Mouse (Mus musculus): Measurements from ENCODE around the gene Hmx3.
A peak's percentile ranks its signal among the peaks of the same experiment; 100 is the strongest.

The Hmx3 gene

GRCm38 (mm10) chr7:131556541-131557271 lies 14.0 kb downstream of the Hmx3 start:
- DNase-seq (ENCODE audit: low read depth, low spot score) = peak; percentile 82

- no peak for DNase-seq (ENCODE audit: low read depth, low spot score)
These were observed 15.1 kb downstream of the Hmx3 start for GRCm38 (mm10) chr7:131557751-131558150.

GRCm38 (mm10) chr7:131559986-131560696 lies 17.5 kb downstream of the Hmx3 start, which contains the start of gene Bub3:
Gene Bub3 (plus strand): TSS chr7:131560222.
- DNase-seq (ENCODE audit: low read depth, low spot score) = peak; percentile 97

- no peak for DNase-seq (ENCODE audit: low read depth, low spot score)
These were observed 18.0 kb downstream of the Hmx3 start for GRCm38 (mm10) chr7:131560697-131561042.

GRCm38 (mm10) chr7:131575246-131575645 lies 32.6 kb downstream of the Hmx3 start:
- peak; percentile 20 for DNase-seq (ENCODE audit: low read depth, low spot score)

GRCm38 (mm10) chr7:131582178-131582577 lies 39.5 kb downstream of the Hmx3 start:
- DNase-seq (ENCODE audit: low read depth, low spot score) = no peak

GRCm38 (mm10) chr7:131585551-131585950 lies 42.9 kb downstream of the Hmx3 start:
- DNase-seq (ENCODE audit: low read depth, low spot score) = no peak
